Mouse (Mus musculus): ENCODE measurements around the gene Anapc15-ps. TPM values are rescaled to one million over a fixed set of nuclear protein-coding genes. Genes with fewer than 3 reads are reported as not detected.

Anapc15-ps gene
- polyA plus RNA-seq, 1 experiment from 2014 or later = not detected

DNA sequence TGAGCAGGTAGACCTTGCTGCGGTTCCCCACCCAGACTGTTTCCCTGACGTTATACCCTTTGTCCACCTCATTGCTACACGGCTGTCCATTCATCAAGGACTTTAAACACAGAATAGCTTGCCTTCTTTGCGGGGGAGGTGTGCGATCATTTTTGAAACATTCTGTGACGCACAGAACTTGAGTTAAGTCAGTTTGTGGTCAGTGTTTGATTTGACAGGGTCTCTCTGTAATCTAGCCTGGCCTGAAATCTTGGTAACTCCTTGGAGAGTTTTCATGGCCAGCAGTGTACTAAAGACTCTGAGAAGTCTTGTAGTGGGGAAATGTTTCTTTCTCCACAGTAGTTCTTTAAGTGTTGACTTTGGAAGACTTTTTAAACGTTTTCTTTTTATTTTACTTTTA is 5.0 kb upstream of the Anapc15-ps start:
- WGBS = 82% methylated on average over 7 of the region's 7 CpGs
- H3K27me3 ChIP-seq = no peaks in the 10 kb centered on the region
- no peaks in the 10 kb centered on the region for H3K36me3 ChIP-seq
- H3K27ac ChIP-seq (replicated peaks) = no peak overlapping the region
- no peak for ATAC-seq (replicated peaks)
- H3K4me3 ChIP-seq = no peak overlapping the region
- H3K4me1 ChIP-seq = 0 out of 2 replicates have a peak, but pooled peaks cover 3% of the 10 kb centered on the region
- H3K9me3 ChIP-seq = no peaks in the 10 kb centered on the region
- H3K4me2 ChIP-seq (replicated peaks) = no peak overlapping the region
- no peak overlapping the region for H3K9ac ChIP-seq (replicated peaks)

DNA sequence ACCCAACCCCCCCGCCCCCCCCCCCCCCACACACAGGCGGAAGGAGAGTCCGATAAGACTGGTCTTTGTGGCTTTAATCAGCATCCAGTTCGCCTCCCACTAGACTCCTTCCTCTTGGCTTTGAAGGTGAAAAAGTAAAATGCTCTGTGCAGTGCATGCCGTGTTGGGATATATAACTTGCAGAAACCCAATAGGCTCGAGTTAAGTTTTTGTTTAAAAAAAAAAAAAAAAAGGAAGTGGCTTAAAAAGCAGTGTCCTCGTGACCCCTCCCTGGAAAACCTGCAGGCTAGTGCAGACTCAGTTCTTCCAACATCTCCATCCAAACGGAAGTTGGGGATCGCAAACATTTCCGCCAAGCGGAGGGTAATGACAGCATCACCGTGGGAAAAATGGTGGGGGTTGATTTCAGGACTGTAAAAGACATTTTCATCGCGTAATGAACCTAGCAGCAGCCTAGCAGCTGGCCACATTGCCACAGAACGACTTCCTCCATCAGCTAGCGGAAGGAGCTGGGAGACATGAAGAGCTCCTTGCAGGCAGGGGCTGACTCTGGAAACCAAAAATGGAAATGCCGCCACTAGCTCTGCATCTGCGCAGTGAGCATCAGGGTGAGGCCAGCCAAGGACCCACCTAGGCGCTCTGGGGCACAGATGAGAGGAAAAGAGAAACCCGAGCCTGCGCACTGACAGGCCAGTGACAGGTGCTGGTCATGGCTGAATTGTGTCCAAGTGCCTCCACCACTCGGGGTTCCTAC is 4.3 kb upstream of the Anapc15-ps start:
- Histone ChIP-seq H3K36me3 (no peaks in the 10 kb centered on the region), H3K9me3 (no peaks in the 10 kb centered on the region), H3K4me2 (replicated peaks) (no peak overlapping the region), H3K27ac (replicated peaks) (no peak overlapping the region), H3K4me3 (no peak overlapping the region), H3K9ac (replicated peaks) (no peak overlapping the region), H3K4me1 (0 out of 2 replicates have a peak, but pooled peaks cover 3% of the 10 kb centered on the region), H3K27me3 (no peaks in the 10 kb centered on the region)
- ATAC-seq (replicated peaks) = no peak
- WGBS = 71% methylated on average over 22 of the region's 22 CpGs

DNA sequence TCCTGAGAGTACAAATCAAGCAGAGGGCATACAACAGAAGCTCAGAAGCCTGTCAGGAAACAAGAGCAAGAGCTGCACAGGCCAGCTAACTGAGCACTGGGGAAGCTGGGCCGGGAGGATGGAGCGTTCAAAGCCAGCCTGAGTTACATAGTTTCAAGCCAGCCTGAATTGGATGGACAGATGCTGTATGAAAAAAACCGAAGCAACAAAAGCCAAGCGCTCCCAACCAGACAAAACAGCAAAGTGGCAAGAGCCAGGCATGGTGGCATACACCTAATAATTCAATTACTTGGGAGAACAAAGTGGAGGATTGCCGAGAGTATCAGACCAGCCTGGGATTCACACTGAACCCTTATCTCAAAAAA is 3.7 kb upstream of the Anapc15-ps start:
- Histone ChIP-seq H3K4me3 (no peak overlapping the region), H3K4me1 (0 out of 2 replicates have a peak, but pooled peaks cover 3% of the 10 kb centered on the region), H3K27me3 (no peaks in the 10 kb centered on the region), H3K36me3 (no peaks in the 10 kb centered on the region), H3K9ac (replicated peaks) (no peak overlapping the region), H3K4me2 (replicated peaks) (no peak overlapping the region), H3K27ac (replicated peaks) (no peak overlapping the region), H3K9me3 (no peaks in the 10 kb centered on the region)
- no peak for ATAC-seq (replicated peaks)
- WGBS = 56% methylated on average over 5 of the region's 5 CpGs

DNA sequence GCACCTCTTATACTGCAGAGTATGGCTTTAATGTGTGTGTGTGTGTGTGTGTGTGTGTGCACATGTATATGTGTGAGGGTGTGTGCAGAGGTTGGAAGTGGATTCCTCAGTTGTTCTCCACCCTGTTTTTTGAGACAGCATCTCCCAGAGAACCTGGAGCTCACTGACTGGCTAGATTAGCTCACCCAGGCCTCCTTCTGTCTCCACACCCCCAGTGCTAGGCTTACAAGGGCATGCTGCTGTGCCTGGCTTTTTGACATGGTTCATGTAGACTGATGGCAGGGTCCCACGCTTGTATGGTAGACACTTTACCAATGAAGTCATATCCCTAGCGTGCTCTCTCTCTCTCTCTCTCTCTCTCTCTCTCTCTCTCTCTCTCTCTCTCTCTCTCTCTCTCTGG is 3.1 kb upstream of the Anapc15-ps start:
- WGBS = 100% methylated on average over 2 of the region's 2 CpGs

DNA sequence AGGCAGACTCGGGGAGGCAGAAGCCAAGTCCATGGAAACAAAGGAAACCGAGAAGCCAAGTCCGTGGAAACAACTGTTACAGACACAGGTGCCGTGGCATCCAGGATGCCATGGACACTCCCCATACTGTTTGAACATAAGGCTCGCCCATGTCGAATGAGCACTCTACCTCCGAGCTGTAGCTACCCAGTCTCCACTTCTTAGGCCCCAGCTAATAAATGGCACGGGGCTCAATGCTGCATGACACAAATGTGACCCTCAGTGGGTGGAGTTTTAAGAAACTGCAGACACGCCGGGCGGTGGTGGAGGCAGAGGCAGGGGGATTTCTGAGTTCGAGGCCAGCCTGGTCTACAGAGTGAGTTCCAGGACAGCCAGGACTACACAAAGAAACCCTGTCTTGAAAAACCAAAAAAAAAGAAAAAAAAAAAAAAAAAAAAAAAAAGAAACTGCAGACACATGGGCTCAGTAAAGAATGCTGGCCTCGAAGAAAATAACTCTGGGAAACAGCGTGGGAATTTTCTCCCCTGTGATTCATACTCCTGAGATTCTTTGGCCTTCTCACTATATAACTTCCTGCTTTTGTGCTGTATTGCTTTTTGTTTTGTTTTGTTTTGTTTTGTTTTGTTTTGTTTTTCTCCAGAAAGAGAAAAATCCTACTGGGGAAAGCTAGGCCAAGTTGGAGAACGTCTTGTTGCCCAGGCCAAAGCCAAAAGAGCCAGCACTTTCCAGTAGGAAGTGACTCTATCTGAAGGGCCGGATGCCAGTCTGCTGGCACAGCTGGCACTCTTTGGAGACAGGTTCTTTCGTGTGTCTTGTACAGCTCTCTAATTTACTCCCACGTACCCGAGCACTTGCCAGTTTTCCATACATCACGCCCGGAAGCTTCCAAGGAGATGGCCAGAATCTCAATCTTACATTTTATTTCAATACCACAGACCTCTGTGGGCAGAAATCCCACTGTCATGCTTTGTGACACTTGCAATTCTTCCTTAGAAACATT is 2.2 kb downstream of the Anapc15-ps start:
- Histone ChIP-seq H3K36me3 (no peaks in the 10 kb centered on the region), H3K27ac (replicated peaks) (no peak overlapping the region), H3K9me3 (no peaks in the 10 kb centered on the region), H3K4me2 (replicated peaks) (no peak overlapping the region), H3K4me1 (no peaks in the 10 kb centered on the region), H3K4me3 (no peak overlapping the region), H3K9ac (replicated peaks) (no peak overlapping the region), H3K27me3 (no peaks in the 10 kb centered on the region)
- WGBS = 79% methylated on average over 21 of the region's 21 CpGs
- ATAC-seq (replicated peaks) = no peak

More for the DNA sequence above, 3.1 kb upstream of the Anapc15-ps start:
- Histone ChIP-seq H3K9me3 (no peaks in the 10 kb centered on the region), H3K27me3 (no peaks in the 10 kb centered on the region), H3K4me3 (no peak overlapping the region), H3K4me1 (0 out of 2 replicates have a peak, but pooled peaks cover 3% of the 10 kb centered on the region), H3K27ac (replicated peaks) (no peak overlapping the region), H3K4me2 (replicated peaks) (no peak overlapping the region), H3K36me3 (no peaks in the 10 kb centered on the region), H3K9ac (replicated peaks) (no peak overlapping the region)
- ATAC-seq (replicated peaks) = no peak

DNA sequence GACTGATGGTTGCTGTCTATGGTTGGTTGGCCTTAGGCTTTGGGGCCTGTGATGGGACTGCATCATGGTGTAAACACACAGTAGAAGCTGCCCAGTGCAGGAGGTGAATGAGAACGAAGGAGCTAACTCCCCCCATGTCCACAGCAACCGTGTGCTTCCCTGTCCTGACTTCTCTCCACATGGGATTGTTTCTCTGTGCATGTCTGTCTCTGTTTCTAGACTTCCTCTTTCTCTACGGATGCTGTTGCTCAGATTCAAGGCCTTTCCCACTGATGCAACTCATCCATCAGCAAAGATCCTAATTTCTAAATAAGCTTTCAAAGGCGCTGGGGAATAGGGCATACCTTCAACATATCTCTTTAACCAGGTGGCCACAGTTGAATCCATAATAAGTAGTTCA is 3.4 kb downstream of the Anapc15-ps start:
- no peak for ATAC-seq (replicated peaks)
- Histone ChIP-seq H3K4me2 (replicated peaks) (no peak overlapping the region), H3K27me3 (no peaks in the 10 kb centered on the region), H3K4me1 (no peaks in the 10 kb centered on the region), H3K9ac (replicated peaks) (no peak overlapping the region), H3K4me3 (no peak overlapping the region), H3K9me3 (no peaks in the 10 kb centered on the region), H3K27ac (replicated peaks) (no peak overlapping the region), H3K36me3 (no peaks in the 10 kb centered on the region)
- 90% methylated on average over 4 of the region's 4 CpGs for WGBS

DNA sequence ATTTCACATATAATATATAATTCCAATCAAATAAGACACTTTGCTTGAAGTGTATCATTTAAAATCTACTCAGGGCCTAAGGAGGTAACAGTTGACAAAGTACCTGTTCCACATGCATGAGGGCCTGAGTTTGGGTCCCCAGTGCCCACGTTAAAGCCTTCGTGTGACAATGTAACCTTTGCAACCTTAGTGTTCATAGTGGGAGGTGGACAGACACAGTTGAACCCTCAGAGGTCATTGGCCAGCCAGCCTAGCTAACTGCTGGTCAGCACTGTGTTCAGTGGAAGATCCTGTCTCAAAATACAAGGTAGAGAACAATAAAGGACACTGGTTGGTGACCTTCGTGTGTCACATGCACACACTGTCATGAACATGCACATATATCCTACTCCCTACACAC is 4.2 kb downstream of the Anapc15-ps start:
- Histone ChIP-seq H3K4me2 (replicated peaks) (no peak overlapping the region), H3K27ac (replicated peaks) (no peak overlapping the region), H3K9me3 (no peaks in the 10 kb centered on the region), H3K9ac (replicated peaks) (no peak overlapping the region), H3K36me3 (no peaks in the 10 kb centered on the region), H3K27me3 (no peaks in the 10 kb centered on the region), H3K4me1 (no peaks in the 10 kb centered on the region), H3K4me3 (no peak overlapping the region)
- WGBS = 89% methylated on average over 3 of the region's 3 CpGs
- ATAC-seq (replicated peaks) = no peak

DNA sequence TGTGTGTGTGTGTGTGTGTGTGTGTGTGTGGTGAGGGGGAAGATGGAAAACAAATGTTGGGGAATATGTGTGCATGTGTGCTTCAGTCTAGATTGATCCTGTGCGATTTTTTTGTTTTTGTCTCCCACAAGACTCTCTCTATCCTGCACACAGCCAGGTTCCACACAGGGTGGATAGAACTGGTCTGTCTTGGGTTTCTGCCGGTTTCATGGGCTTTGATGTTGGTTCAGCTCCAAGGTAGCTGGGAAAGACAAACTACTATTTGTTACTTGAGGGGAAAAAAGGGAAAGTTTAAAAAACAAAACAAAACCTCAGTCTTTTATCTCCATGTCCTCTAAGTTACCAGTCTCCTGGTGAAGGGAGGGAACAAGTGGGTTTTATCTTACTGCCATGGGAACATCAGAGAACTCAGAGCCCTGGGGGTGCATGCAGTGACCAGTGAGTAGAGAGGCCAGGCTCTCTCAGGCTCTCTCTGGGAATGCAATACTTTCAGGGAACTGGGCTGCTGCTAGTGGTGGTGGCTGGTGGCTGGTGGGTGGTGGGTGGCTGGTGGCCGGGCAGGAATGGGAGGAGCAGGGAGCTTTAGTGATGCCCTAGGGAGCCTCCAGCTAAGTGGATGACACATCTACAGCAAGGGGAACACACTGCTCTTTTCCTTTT is 5.8 kb downstream of the Anapc15-ps start:
- Histone ChIP-seq H3K4me1 (no peaks in the 10 kb centered on the region), H3K36me3 (no peaks in the 10 kb centered on the region), H3K9me3 (no peaks in the 10 kb centered on the region), H3K9ac (replicated peaks) (no peak overlapping the region), H3K4me2 (replicated peaks) (no peak overlapping the region), H3K27ac (replicated peaks) (no peak overlapping the region), H3K27me3 (no peaks in the 10 kb centered on the region), H3K4me3 (no peak overlapping the region)
- 74% methylated on average over 3 of the region's 3 CpGs for WGBS
- no peak for ATAC-seq (replicated peaks)

DNA sequence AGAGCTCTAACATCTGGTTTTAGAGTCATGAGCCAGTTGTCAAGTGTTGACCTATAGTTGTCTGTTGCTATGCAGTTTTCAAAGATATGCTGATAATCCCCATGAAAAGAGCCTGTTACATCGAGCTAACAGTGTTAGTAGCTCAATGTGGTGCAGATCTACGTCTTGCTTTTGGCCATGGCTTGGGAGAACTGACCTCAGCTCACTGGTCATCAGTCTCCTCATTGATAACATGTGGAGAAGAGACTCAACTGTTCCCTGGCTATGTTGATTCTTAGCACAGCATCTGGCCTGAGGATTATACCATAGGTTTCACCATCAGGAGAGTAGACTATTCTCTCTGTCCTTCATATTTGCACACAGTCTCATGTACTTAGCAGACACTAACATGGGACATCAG is 6.5 kb downstream of the Anapc15-ps start:
- H3K4me3 ChIP-seq = no peak overlapping the region
- no peak overlapping the region for H3K4me2 ChIP-seq (replicated peaks)
- no peak for ATAC-seq (replicated peaks)
- no peak overlapping the region for H3K27ac ChIP-seq (replicated peaks)
- H3K9me3 ChIP-seq = no peaks in the 10 kb centered on the region
- no peaks in the 10 kb centered on the region for H3K36me3 ChIP-seq
- H3K27me3 ChIP-seq = no peaks in the 10 kb centered on the region
- no peak overlapping the region for H3K9ac ChIP-seq (replicated peaks)
- H3K4me1 ChIP-seq = no peaks in the 10 kb centered on the region
- 74% methylated on average over 2 of the region's 2 CpGs for WGBS

DNA sequence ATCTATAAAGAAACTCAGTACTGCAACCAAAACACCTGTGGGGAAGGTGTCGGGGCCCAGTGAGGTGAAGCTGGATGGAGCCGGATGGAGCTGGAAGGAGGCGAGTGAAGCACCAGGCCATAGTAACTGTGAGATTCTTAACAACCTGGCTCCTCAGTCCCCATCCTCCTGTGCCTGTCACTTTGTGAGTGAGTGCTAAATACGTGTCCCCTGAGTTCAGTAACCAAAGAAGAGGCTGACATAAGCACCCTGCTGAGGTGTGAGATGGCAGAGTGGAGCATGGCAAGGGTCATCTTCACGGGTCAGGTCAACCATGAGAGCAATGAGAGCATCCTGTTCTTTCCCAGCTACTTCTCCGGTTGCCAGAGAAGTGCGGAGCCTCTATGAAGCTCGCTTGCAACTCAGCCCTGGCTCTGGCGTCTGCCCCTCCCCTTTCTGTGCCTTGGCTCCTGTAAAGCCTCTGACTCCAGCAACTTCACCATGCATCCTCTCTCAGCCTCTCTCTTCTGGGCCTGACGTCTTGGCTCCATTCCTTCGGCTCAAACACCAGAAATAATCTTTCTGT is 7.7 kb downstream of the Anapc15-ps start:
- Histone ChIP-seq H3K27ac (replicated peaks) (no peak overlapping the region), H3K4me1 (no peaks in the 10 kb centered on the region), H3K9me3 (no peaks in the 10 kb centered on the region), H3K9ac (replicated peaks) (no peak overlapping the region), H3K4me2 (replicated peaks) (no peak overlapping the region), H3K27me3 (no peaks in the 10 kb centered on the region), H3K4me3 (no peak overlapping the region), H3K36me3 (no peaks in the 10 kb centered on the region)
- WGBS = 57% methylated on average over 11 of the region's 11 CpGs
- ATAC-seq (replicated peaks) = no peak

DNA sequence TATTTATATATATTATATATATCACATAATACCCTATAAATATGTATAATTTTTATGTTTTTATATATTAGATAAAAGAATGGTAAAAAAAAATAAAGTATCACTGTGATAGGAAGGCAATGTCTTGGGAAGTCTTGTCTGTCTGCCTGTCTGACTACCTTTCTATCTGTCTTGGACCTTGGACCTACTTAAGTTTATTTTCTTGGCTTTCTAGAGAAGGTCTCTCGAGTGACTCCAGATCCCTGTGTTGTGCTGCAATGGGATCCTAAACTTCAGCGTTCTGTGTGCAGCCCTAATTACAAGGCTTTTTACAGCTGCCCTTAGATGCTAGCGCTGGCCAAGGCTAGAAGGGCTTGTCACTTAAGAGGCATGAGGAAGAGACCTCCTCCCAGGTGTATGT is 8.6 kb downstream of the Anapc15-ps start:
- Histone ChIP-seq H3K9ac (replicated peaks) (no peak overlapping the region), H3K27me3 (no peaks in the 10 kb centered on the region), H3K9me3 (no peaks in the 10 kb centered on the region), H3K4me3 (no peak overlapping the region), H3K36me3 (no peaks in the 10 kb centered on the region), H3K4me2 (replicated peaks) (no peak overlapping the region), H3K27ac (replicated peaks) (no peak overlapping the region), H3K4me1 (0 out of 2 replicates have a peak, but pooled peaks cover 2% of the 10 kb centered on the region)
- ATAC-seq (replicated peaks) = no peak
- 87% methylated on average over 3 of the region's 3 CpGs for WGBS

All from forebrain, embryonic 15.5 days (tissue).